Mouse (Mus musculus) neural tube, embryonic 13.5 days (tissue): Measurements from ENCODE around the gene Ddx55. TPM values are rescaled to one million over a fixed set of nuclear protein-coding genes. Genes with fewer than 3 reads are reported as not detected.

Experiments used
- ATAC-seq: fragments of 200-750 bp; cut with Nextera tagmentation; 2 replicates; pipeline ENCODE4 v1.8.0; 2017; ENCODE audit warnings: low read depth, mild to moderate bottlenecking, moderate TSS enrichment, moderate library complexity
- H3K27ac ChIP-seq: fragments of 300-500 bp; sonication (generic); replicated peaks from 2 replicates; pipeline ENCODE4 v1.5.1; 2015; ENCODE audit warnings: moderate library complexity, mild to moderate bottlenecking, inconsistent platforms
- H3K27me3 ChIP-seq: fragments of 300-500 bp; sonication (generic); 2 replicates; pipeline ENCODE4 v1.6.1; 2015; ENCODE audit warnings: mild to moderate bottlenecking, inconsistent platforms
- H3K36me3 ChIP-seq: fragments of 300-500 bp; sonication (generic); 2 replicates; pipeline ENCODE4 v1.6.1; 2015; ENCODE audit warnings: mild to moderate bottlenecking, inconsistent platforms
- H3K4me1 ChIP-seq: fragments of 300-500 bp; sonication (generic); replicated peaks from 2 replicates; pipeline ENCODE4 v1.6.1; 2015; ENCODE audit warnings: inconsistent platforms
- H3K4me2 ChIP-seq: fragments of 300-500 bp; sonication (generic); 2 replicates; pipeline ENCODE4 v1.6.1; 2015; ENCODE audit warnings: inconsistent platforms, mild to moderate bottlenecking, moderate library complexity
- H3K4me3 ChIP-seq: fragments of 300-500 bp; sonication (generic); 2 replicates; pipeline ENCODE4 v1.5.1; 2015; ENCODE audit warnings: mild to moderate bottlenecking, inconsistent platforms
- H3K9ac ChIP-seq: fragments of 300-500 bp; sonication (generic); 2 replicates; pipeline ENCODE4 v1.6.1; 2015; ENCODE audit warnings: moderate library complexity, mild to moderate bottlenecking, inconsistent platforms
- H3K9me3 ChIP-seq: fragments of 300-500 bp; sonication (generic); 2 replicates; pipeline ENCODE4 v1.6.1; 2016; ENCODE audit warnings: inconsistent platforms
- WGBS: fragments of 180-500 bp; shearing (Covaris S2); methylation state at CpG from one replicate; pipeline ENCODE4 v1.1.7; 2015; 5-methylcytosine and 5-hydroxymethylcytosine counted together
- polyA plus RNA-seq: library from polyadenylated mRNA; unstranded; fragments of >200 nt; fragmentation: Nextera tagmentation; extraction: Ambion mirVana; gene quantifications from 2 replicates; pipeline ENCODE4 v1.2.1, GENCODE M21; 2015

Gene Ddx55
- polyA plus RNA-seq: 24.3 and 24.6 TPM in 2 replicates

DNA sequence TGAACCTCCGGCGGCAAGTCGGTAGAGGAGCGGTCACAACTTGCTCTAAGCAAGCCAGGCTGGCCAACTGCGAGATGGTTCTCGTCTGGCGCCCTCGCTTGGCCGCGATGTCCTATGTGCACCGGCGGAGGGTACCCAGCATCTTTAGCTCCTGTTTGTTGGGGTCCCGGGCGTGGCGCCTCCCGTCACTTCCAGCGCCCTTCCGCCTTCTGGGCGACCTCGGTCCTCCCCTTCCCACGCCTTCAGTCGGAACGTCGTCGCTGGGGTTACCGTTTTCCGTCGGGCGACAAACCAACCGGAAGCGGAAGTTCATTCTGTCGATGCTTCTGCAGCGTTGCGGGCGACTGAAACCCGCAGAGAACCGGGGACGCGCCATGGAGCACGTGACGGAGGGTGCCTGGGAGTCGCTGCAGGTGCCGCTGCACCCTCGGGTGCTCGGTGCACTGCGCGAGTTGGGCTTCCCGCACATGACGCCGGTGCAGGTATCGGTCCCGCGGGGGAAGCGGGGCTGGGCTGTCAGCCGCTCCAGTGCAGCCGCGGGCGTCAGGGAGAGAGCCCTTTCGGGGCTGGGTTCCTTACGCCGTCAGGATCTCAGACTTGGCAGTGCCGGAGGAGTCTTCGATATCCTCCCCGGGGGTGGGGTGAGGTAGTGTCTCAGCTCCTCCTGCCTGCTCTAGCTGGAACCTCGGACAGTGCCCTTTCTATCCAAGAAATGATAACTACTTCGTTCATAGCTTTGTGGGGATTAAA, at the start of gene Ddx55:
Ddx55 (plus strand) TSS at position 307 of the 750 bp plus-strand sequence.
- Histone ChIP-seq H3K4me1 (peaks cover 21% of the 10 kb centered on the region), H3K27me3 (no peaks in the 10 kb centered on the region), H3K36me3 (peaks cover 46% of the 10 kb centered on the region), H3K9ac (peak within 1 kb of the TSS; percentile 84), H3K4me2 (peak within 1 kb of the TSS; percentile 72), H3K9me3 (no peaks in the 10 kb centered on the region), H3K27ac (peak within 1 kb of the TSS; percentile 87), H3K4me3 (peak within 1 kb of the TSS; percentile 90)
- WGBS: under 1% methylated on average over 66 of the region's 66 CpGs
- ATAC-seq: peak; percentile 82

DNA sequence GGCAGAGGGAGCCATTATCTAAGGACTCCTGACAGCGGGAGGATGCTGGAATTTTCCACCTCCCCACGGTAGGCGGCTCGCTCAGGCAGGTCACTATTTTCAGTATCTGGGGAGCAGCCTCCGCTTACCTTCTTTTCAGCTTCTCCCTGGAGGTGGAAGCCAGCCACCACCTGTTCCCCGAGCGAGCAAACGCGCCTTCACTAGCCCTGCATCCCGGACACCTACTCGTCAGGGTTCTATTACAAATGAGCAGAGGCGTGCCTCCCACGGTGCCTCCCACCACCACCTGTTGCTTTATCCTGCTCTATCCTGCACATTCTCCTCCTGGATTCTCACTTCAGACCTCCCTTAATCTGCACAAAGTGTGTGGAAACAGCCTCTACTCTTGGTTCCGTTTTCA, 48.9 kb upstream of the Ddx55 start:
- peaks cover 12% of the 10 kb centered on the region; the same call in 1 of the 2 replicates for H3K4me1 ChIP-seq
- H3K4me3 ChIP-seq: no peak overlapping the region
- H3K4me2 ChIP-seq: no peak overlapping the region
- ATAC-seq: no peak
- peaks cover 35% of the 10 kb centered on the region for H3K36me3 ChIP-seq
- no peak overlapping the region for H3K27ac ChIP-seq
- H3K27me3 ChIP-seq: no peaks in the 10 kb centered on the region
- H3K9ac ChIP-seq: no peak overlapping the region
- no peaks in the 10 kb centered on the region for H3K9me3 ChIP-seq
- 72% methylated on average over 14 of the region's 14 CpGs for WGBS

DNA sequence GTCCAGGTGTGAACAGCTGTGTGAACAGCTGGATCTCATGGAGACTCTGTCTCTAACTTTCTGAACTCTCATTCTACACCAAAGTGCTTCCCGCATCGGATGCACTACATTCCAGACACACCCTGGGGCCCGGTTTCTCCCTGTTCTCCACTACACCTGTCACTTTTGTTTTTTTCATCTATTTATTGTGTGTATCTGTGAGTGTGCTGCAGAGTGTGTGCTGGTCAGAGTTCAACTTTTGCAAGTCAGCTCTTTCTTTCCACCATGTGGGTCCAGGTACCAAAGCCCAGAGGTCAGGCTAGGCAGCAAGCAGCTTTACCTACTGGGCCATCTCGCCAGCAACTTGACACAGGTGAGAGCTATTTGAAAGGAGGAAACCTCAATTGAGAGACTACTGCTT, 47.4 kb upstream of the Ddx55 start:
- 90% methylated on average over 4 of the region's 4 CpGs for WGBS
- no peak for ATAC-seq
- Histone ChIP-seq H3K9me3 (no peaks in the 10 kb centered on the region), H3K27me3 (no peaks in the 10 kb centered on the region), H3K4me2 (no peak overlapping the region), H3K4me3 (no peak overlapping the region), H3K36me3 (peaks cover 35% of the 10 kb centered on the region), H3K27ac (no peak overlapping the region), H3K4me1 (peaks cover 8% of the 10 kb centered on the region; the same call in 1 of the 2 replicates), H3K9ac (no peak overlapping the region)

DNA sequence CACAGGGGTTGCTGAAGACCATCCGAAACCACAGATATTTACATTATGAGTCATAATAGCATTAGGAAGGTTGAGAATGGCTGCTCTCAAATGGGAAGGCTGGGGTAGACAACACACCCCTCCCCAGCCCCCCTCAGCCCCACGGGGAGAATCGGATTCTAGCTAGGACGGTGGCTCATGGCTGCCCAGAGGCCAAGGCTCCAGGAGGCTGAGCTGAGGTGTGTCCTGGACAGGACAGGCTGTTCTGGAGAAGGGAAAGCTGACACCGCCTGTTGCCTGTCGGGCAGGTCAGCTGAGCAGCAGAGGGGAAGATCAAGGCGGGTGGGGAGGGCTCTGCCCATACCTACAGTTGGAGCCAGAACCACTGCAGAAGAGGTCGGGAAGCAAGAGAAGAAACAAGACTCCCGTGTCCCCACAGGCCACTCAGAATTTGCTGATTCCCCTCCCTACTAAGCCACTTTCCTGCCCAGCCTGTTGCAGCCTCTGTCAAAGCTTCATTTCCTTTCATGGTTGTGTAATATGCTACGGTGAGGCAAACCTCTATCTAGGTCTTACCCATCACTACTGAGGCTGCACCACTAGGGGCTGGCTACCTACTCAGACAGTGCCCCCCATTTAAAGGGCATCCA, 45.8 kb upstream of the Ddx55 start:
- Histone ChIP-seq H3K36me3 (peaks cover 21% of the 10 kb centered on the region), H3K4me1 (peaks cover 8% of the 10 kb centered on the region; the same call in 1 of the 2 replicates), H3K9me3 (no peaks in the 10 kb centered on the region), H3K4me3 (no peak overlapping the region), H3K27me3 (no peaks in the 10 kb centered on the region), H3K9ac (no peak overlapping the region), H3K27ac (no peak overlapping the region), H3K4me2 (no peak overlapping the region)
- no peak for ATAC-seq
- 81% methylated on average over 10 of the region's 10 CpGs for WGBS

DNA sequence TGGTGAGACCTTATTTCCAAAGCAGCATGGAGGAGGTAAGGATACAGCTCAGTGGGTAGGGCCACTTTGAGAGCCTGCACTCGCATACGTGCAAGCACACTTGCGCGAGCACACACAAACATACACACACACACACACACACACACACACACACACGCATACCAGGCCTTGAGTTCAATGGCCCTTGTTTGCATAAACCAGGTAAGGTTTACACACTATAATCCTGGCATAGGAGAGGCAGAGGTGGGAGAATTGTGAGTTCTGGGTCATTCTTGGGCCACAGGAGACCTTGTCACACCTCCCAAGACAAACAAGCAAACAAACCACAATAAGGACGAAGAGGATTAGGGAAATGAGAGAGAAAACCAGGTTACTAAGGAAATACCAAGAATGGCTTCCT, 43.5 kb upstream of the Ddx55 start:
- no peak overlapping the region for H3K4me3 ChIP-seq
- no peak overlapping the region for H3K27ac ChIP-seq
- H3K4me2 ChIP-seq: no peak overlapping the region
- no peak overlapping the region for H3K9ac ChIP-seq
- WGBS: 94% methylated on average over 6 of the region's 6 CpGs
- ATAC-seq: no peak
- no peaks in the 10 kb centered on the region for H3K9me3 ChIP-seq
- no peaks in the 10 kb centered on the region for H3K27me3 ChIP-seq
- peaks cover 27% of the 10 kb centered on the region for H3K36me3 ChIP-seq
- H3K4me1 ChIP-seq: peaks cover 8% of the 10 kb centered on the region; the same call in 1 of the 2 replicates

DNA sequence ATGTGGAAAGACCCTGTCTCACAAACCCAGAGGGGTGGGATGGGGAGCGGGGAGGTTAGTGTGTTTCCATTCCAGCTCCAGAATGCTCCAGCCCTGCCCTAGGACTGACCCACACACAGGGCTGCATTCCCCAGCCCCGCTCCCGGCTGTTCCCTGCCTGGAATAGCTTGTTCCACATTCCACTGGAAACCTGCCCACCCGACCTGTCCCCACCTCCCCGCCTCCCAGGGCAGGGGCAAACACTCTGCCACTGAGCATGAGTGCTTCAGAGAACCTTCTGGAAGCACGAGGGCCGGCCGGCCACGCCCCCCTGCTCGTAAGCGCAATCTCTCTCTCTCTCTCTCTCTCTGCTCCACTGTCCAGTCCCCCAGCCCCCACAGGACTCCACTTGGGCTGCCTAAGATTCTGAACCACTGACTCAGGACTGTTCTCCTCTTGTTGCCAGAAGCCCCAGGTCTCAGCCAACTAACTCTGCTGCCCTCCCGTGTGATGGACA, 42.9 kb upstream of the Ddx55 start:
- peaks cover 8% of the 10 kb centered on the region; the same call in 1 of the 2 replicates for H3K4me1 ChIP-seq
- no peaks in the 10 kb centered on the region for H3K9me3 ChIP-seq
- ATAC-seq: no peak
- H3K4me2 ChIP-seq: no peak overlapping the region
- H3K9ac ChIP-seq: no peak overlapping the region
- H3K4me3 ChIP-seq: no peak overlapping the region
- H3K27me3 ChIP-seq: no peaks in the 10 kb centered on the region
- WGBS: 82% methylated on average over 12 of the region's 12 CpGs
- H3K36me3 ChIP-seq: peaks cover 31% of the 10 kb centered on the region
- no peak overlapping the region for H3K27ac ChIP-seq

DNA sequence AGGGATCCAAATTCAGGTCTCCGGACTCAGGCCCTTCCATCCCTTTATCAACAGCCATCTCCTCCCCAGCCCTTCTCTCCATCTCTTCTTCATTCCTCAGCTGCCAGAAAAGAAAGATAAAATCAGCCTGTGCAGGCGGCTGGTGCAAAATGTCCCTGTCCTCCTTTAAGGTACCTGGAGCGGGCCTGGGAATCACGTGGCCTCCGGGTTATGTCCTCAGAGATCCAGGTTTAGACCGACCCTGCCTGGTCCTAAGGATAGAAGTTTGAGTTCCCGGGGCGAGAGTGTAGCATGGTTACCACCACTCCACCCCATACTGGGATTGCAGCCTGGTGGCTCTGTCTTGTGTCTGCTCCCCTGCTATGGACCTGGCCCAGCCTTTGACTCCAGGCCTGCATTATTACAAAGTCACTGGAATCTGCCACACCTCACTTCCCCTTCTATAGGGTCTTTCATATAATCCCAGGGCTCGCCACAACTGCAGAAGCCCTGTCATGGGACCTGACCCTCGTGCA, 42.1 kb upstream of the Ddx55 start:
- no peak for ATAC-seq
- H3K27ac ChIP-seq: no peak overlapping the region
- WGBS: 93% methylated on average over 10 of the region's 10 CpGs

DNA sequence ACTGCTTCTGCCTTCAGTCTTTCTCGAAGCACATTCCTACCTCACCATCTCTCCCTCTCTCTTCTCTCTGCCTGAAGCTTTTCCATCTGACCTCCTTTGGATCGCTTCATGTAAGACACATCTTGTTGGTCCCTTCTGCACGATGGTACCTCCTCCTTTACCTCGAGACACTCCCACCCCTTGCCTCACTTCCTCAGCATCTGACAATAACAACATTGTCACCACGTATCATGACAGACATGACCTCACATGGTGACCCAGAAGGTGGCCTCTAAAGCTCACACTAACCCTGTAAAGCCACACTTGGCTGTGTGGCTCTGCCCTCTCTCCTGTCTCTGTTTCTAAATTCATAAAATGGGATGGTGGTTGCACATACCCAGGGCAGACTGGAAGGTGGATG, 36.9 kb upstream of the Ddx55 start:
- Histone ChIP-seq H3K4me2 (no peak overlapping the region), H3K9me3 (no peaks in the 10 kb centered on the region), H3K4me1 (no peaks in the 10 kb centered on the region), H3K27ac (no peak overlapping the region), H3K4me3 (no peak overlapping the region), H3K9ac (no peak overlapping the region), H3K27me3 (no peaks in the 10 kb centered on the region), H3K36me3 (peaks cover 38% of the 10 kb centered on the region)
- no peak for ATAC-seq
- 83% methylated on average over 5 of the region's 5 CpGs for WGBS

More for the DNA sequence above, 42.1 kb upstream of the Ddx55 start:
- no peak overlapping the region for H3K4me2 ChIP-seq
- peaks cover 8% of the 10 kb centered on the region; the same call in 1 of the 2 replicates for H3K4me1 ChIP-seq
- no peaks in the 10 kb centered on the region for H3K27me3 ChIP-seq
- H3K9ac ChIP-seq: no peak overlapping the region
- no peak overlapping the region for H3K4me3 ChIP-seq
- H3K9me3 ChIP-seq: no peaks in the 10 kb centered on the region
- H3K36me3 ChIP-seq: peaks cover 26% of the 10 kb centered on the region

DNA sequence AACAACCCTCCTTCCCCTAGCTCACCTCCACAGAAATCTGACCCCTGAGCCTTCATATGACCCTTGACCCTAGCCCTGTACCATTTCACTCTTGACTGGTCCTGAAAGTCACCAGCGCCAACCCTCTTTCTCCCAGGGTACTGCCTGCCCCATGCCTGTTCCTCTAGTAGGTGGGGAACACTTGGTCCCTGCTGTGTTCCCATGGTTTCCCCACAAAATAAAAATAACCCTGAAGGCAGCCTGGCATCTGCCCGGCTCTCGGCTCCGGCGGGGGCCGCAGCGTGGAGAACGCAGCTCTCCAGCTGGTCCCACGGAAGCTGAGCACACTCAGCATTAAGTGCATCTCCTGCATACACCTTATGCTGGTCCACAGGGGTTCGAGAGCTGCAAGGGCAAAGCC, 34.0 kb upstream of the Ddx55 start:
- no peaks in the 10 kb centered on the region for H3K9me3 ChIP-seq
- no peak for ATAC-seq
- no peak overlapping the region; the same call in 1 of the 2 replicates for H3K9ac ChIP-seq
- no peaks in the 10 kb centered on the region for H3K4me1 ChIP-seq
- H3K27ac ChIP-seq: no peak overlapping the region
- 59% methylated on average over 10 of the region's 10 CpGs for WGBS
- peaks cover 27% of the 10 kb centered on the region for H3K36me3 ChIP-seq
- H3K27me3 ChIP-seq: no peaks in the 10 kb centered on the region
- no peak overlapping the region for H3K4me3 ChIP-seq
- H3K4me2 ChIP-seq: no peak overlapping the region

DNA sequence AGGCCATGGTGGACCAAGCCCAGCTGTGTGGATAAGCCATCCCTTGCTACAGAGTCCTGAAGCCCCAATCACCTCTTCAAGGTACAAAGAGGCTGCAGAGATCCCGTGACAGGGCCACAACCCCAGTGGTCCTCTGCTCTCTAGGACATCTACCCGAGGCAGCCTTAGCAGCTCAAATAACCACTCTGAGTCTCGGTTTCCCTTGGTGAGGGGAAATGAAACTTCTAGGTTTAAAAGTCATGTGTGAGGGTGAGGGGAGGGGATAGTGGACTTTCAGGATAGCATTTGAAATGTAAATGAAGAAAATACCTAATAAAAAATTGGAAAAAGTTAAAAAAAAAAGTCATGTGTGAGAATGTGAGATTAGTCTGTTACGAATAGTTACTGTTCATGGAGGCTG, 31.1 kb upstream of the Ddx55 start:
- Histone ChIP-seq H3K9me3 (no peaks in the 10 kb centered on the region), H3K27ac (no peak overlapping the region), H3K4me2 (no peak overlapping the region), H3K9ac (no peak overlapping the region), H3K27me3 (no peaks in the 10 kb centered on the region), H3K4me3 (no peak overlapping the region), H3K36me3 (peaks cover 20% of the 10 kb centered on the region), H3K4me1 (no peaks in the 10 kb centered on the region)
- WGBS: 92% methylated on average over 4 of the region's 4 CpGs
- ATAC-seq: no peak

DNA sequence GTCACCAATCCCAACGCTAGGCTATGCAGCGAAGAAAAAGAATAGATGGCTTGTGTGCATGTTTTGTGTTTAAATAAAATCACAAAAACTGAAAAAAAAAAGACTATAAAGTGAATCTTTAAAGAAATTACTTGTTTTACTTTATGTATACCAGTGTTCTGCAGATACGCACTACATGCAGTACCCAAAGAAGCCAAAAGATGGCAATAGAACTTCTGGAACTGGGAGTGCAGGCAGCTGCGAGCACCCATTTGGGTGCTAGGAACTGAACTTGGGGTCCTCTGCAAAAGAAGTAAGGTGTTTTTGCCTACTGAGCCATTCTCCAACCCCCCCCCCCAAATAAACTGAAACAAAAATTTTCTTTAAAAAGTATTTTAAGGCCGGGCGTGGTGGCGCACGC, 29.6 kb upstream of the Ddx55 start:
- no peak for ATAC-seq
- no peaks in the 10 kb centered on the region for H3K27me3 ChIP-seq
- no peak overlapping the region for H3K4me3 ChIP-seq
- 95% methylated on average over 8 of the region's 8 CpGs for WGBS
- H3K9me3 ChIP-seq: no peaks in the 10 kb centered on the region
- H3K9ac ChIP-seq: no peak overlapping the region
- H3K4me1 ChIP-seq: peaks cover 1% of the 10 kb centered on the region
- H3K4me2 ChIP-seq: no peak overlapping the region
- peaks cover 18% of the 10 kb centered on the region for H3K36me3 ChIP-seq
- no peak overlapping the region for H3K27ac ChIP-seq

DNA sequence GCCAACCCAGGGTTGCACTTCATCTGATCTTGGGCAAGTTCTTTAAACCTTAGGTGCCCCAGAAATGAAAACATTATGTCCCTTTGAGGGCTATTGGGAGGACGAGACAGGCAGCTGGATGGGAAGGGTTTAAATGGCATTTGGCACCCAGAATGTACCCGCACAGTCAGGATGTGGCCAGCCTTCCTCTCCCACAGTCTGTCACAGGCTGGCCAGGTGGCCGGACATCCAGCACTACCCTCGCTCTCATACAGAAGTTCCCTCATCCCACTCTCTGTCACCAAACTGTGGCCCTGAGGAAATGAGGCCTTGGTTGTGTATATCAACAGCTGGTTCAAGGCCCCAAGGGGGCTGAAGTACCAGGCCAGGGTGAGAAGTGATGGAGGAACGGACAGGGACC, 27.7 kb upstream of the Ddx55 start:
- H3K27ac ChIP-seq: no peak overlapping the region
- peaks cover 20% of the 10 kb centered on the region for H3K4me1 ChIP-seq
- no peak overlapping the region for H3K9ac ChIP-seq
- H3K27me3 ChIP-seq: no peaks in the 10 kb centered on the region
- H3K36me3 ChIP-seq: peaks cover 13% of the 10 kb centered on the region
- no peaks in the 10 kb centered on the region for H3K9me3 ChIP-seq
- WGBS: 95% methylated on average over 5 of the region's 5 CpGs
- no peak overlapping the region for H3K4me3 ChIP-seq
- no peak overlapping the region for H3K4me2 ChIP-seq
- ATAC-seq: no peak
